Mouse (Mus musculus) left cerebral cortex, adult 8-10 months (tissue): ENCODE data around the gene Sp1. TPM values are rescaled to one million over a fixed set of nuclear protein-coding genes. Genes with fewer than 3 reads are reported as not detected.

Experiments
- DNase-seq, 2 experiments: peaks; one replicate each; pipeline ENCODE4 v3.0.0; 2022; ENCODE audit warnings: low spot score in 2 of 2
- total RNA-seq, 4 experiments: library from RNA; stranded (reverse); gene quantifications; 2 replicates each; pipeline ENCODE4 v1.2.4; 2022

The Sp1 gene
- total RNA-seq, 4 experiments from 2014 or later = 30.3 to 44.7 (median 38.7) TPM

GRCm38 (mm10) chr15:102473246-102473645 is 67.3 kb downstream of the Sp1 start:
- no peak for DNase-seq

- no peak for DNase-seq
These were observed 68.6 kb downstream of the Sp1 start for GRCm38 (mm10) chr15:102474520-102474919.

- no peak for DNase-seq
These were observed 77.2 kb downstream of the Sp1 start for GRCm38 (mm10) chr15:102483136-102483535.

- no peak for DNase-seq
These were observed 79.9 kb downstream of the Sp1 start for GRCm38 (mm10) chr15:102485853-102486252.

Other genes starting within 250 kb of the Sp1 start
- 10 to 100 TPM; 72.4 to 79.4 (median 73.1) TPM for gene Zfp740, start 202.9 kb upstream of the Sp1 start, total RNA-seq
- 10 to 100 TPM; 24.6 to 38.7 (median 31.1) TPM for gene Csad, start 201.4 kb upstream of the Sp1 start, total RNA-seq
- gene Itgb7, start 174.2 kb upstream of the Sp1 start, total RNA-seq = 1 to 10 TPM in 2 of 4 experiments, under 1 TPM in 2; 0.23 to 2.9 (median 1.7) TPM
- gene Rarg, start 148.6 kb upstream of the Sp1 start, total RNA-seq = 10 to 100 TPM; 13.5 to 16.8 (median 16.3) TPM
- gene Gm9918, start 135.6 kb upstream of the Sp1 start, total RNA-seq = not detected
- 10 to 100 TPM; 38.3 to 48.5 (median 42.1) TPM for gene Mfsd5, start 126.7 kb upstream of the Sp1 start, total RNA-seq
- 1 to 10 TPM in 3 of 4 experiments, under 1 TPM in 1; 0.91 to 1.5 (median 1.2) TPM for gene Espl1, start 109.9 kb upstream of the Sp1 start, total RNA-seq
- gene Pfdn5, start 80.0 kb upstream of the Sp1 start, total RNA-seq = 100 to 1,000 TPM; 457 to 497 (median 483) TPM
- 10 to 100 TPM; 59.3 to 63.4 (median 61.9) TPM for gene Myg1, start 74.4 kb upstream of the Sp1 start, total RNA-seq
- gene Aaas, start 55.4 kb upstream of the Sp1 start, total RNA-seq = 10 to 100 TPM; 20.1 to 25.3 (median 22.2) TPM
- 1 to 10 TPM in 2 of 4 experiments, under 1 TPM in 2; 0.82 to 1.6 (median 1.0) TPM for gene Sp7, start 39.0 kb upstream of the Sp1 start, total RNA-seq
- 1 to 10 TPM in 1 of 4 experiments, under 1 TPM in 3; 0.73 to 2.0 (median 0.92) TPM for gene Amhr2, start 39.2 kb downstream of the Sp1 start, total RNA-seq
- 10 to 100 TPM; 42.3 to 53.7 (median 44.3) TPM for gene Prr13, start 52.9 kb downstream of the Sp1 start, total RNA-seq
- 100 to 1,000 TPM; 481 to 511 (median 488) TPM for gene Pcbp2, start 64.4 kb downstream of the Sp1 start, total RNA-seq
- not detected for gene Gm10337, start 97.6 kb downstream of the Sp1 start, total RNA-seq
- gene Map3k12, start 110.9 kb downstream of the Sp1 start, total RNA-seq = 10 to 100 TPM; 85.6 to 93.8 (median 89.3) TPM
- gene Tarbp2, start 112.0 kb downstream of the Sp1 start, total RNA-seq = 10 to 100 TPM; 30.3 to 37.4 (median 35.2) TPM
- gene Npff, start 118.8 kb downstream of the Sp1 start, total RNA-seq = 1 to 10 TPM; 2.1 to 4.8 (median 3.2) TPM
- under 1 TPM in 1 of 4 experiments, not detected in 3; 0.91 TPM for gene Gm28047, start 218.9 kb downstream of the Sp1 start, total RNA-seq
- 10 to 100 TPM; 40.8 to 44.8 (median 42.6) TPM for gene Atf7, start 219.3 kb downstream of the Sp1 start, total RNA-seq